Mouse (Mus musculus) kidney, embryonic 15.5 days (tissue): ENCODE data around the gene Atp6ap1. TPM values are rescaled to one million over a fixed set of nuclear protein-coding genes. Genes with fewer than 3 reads are reported as not detected.

Source experiments
- ATAC-seq: fragments of 200-750 bp; cut with Nextera tagmentation; replicated peaks from 2 replicates; pipeline ENCODE4 v1.8.0; 2017; ENCODE audit warnings: moderate TSS enrichment; ENCODE audit not compliant: low FRiP score
- H3K27ac ChIP-seq: fragments of 300-500 bp; sonication (generic); 2 replicates; pipeline ENCODE4 v1.5.1; 2015; ENCODE audit warnings: mild to moderate bottlenecking, inconsistent platforms
- H3K27me3 ChIP-seq: fragments of 300-500 bp; sonication (generic); 2 replicates; pipeline ENCODE4 v1.6.1; 2015; ENCODE audit warnings: inconsistent platforms
- H3K36me3 ChIP-seq: fragments of 300-500 bp; sonication (generic); 2 replicates; pipeline ENCODE4 v1.6.1; 2015; ENCODE audit warnings: inconsistent platforms
- H3K4me1 ChIP-seq: fragments of 300-500 bp; sonication (generic); 2 replicates; pipeline ENCODE4 v1.6.1; 2015; ENCODE audit warnings: inconsistent platforms
- H3K4me2 ChIP-seq: fragments of 300-500 bp; sonication (generic); 2 replicates; pipeline ENCODE4 v1.6.1; 2015; ENCODE audit warnings: moderate library complexity, mild to moderate bottlenecking, inconsistent platforms
- H3K4me3 ChIP-seq: fragments of 300-500 bp; sonication (generic); replicated peaks from 2 replicates; pipeline ENCODE4 v1.5.1; 2015; ENCODE audit warnings: mild to moderate bottlenecking, inconsistent platforms
- H3K9ac ChIP-seq: fragments of 300-500 bp; sonication (generic); 2 replicates; pipeline ENCODE4 v1.6.1; 2015; ENCODE audit warnings: mild to moderate bottlenecking, inconsistent platforms
- H3K9me3 ChIP-seq: fragments of 300-500 bp; sonication (generic); replicated peaks from 2 replicates; pipeline ENCODE4 v1.6.1; 2016; ENCODE audit warnings: inconsistent platforms
- WGBS: fragments of 180-500 bp; shearing (Covaris S2); methylation state at CpG from one replicate; pipeline ENCODE4 v1.1.7; 2015; ENCODE audit warnings: mixed read lengths; 5-methylcytosine and 5-hydroxymethylcytosine counted together
- microRNA-seq: library from miRNA; unstranded; fragments of <30 nt; microRNA quantifications from one replicate; pipeline ENCODE4, GENCODE M21; 2016
- polyA plus RNA-seq: library from polyadenylated mRNA; unstranded; fragments of >200 nt; fragmentation: Nextera tagmentation; extraction: Ambion mirVana; gene quantifications from 2 replicates; pipeline ENCODE4 v1.2.1, GENCODE M21; 2015

Gene Atp6ap1
- polyA plus RNA-seq, 1 experiment from 2014 or later: 137 TPM

DNA sequence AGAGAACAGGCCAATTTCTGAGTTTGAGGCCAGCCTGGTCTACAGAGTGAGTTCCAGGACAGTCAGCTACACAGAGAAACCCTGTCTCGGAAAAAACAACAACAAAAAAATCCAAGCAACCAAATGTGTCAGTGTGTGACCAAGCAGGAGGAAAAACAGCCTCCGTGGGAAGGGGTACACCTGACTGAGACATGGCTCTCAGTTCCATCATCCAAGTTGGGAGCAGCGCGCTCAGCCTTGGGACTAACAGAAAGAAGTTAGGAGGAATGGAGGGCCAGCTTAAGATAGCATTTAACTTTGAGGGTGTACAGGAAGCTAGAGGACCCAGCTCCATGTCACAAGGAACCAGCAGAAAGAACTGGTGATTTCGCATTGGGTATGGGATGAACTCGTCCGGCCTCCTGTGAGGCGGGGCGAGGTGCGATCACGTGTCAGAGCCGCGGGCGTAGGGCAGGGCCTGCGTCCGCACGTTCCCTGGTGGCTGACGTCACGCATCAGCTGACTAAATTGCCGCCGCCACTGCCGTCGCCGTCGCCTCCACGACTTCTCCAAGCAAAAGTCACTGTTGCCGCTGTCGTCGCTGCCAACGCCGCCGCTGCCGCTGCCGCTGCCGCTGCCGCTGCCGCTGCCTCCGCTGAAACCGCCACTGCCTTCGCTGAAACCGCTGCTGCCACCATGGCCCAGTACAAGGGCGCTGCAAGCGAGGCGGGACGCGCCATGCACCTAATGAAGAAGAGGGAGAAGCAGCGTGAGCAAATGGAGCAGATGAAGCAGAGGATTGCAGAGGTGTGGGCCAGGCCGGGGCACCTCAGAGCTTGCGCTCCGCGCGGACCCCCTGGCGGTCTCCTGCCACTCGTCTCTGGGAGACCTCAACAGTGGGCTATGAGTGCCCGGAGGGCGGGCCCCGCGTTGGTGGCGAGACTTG lies 15.9 kb downstream of the Atp6ap1 start, which contains the start of gene Fam50a:
Gene Fam50a, plus strand, starts transcription at position 494 of the 925 bp plus-strand sequence.
- no peaks in the 10 kb centered on the region for H3K27me3 ChIP-seq
- 20% methylated on average over 59 of the region's 59 CpGs for WGBS
- H3K27ac ChIP-seq: peak within 1 kb of the TSS; percentile 82
- H3K9ac ChIP-seq: peak within 1 kb of the TSS; percentile 78
- ATAC-seq: peak; percentile 98
- H3K4me3 ChIP-seq: peak within 1 kb of the TSS; percentile 68
- H3K36me3 ChIP-seq: peaks cover 39% of the 10 kb centered on the region
- peak within 1 kb of the TSS; percentile 74 for H3K4me2 ChIP-seq
- H3K4me1 ChIP-seq: peaks cover 8% of the 10 kb centered on the region; the same call in 1 of the 2 replicates
- no peaks in the 10 kb centered on the region for H3K9me3 ChIP-seq

DNA sequence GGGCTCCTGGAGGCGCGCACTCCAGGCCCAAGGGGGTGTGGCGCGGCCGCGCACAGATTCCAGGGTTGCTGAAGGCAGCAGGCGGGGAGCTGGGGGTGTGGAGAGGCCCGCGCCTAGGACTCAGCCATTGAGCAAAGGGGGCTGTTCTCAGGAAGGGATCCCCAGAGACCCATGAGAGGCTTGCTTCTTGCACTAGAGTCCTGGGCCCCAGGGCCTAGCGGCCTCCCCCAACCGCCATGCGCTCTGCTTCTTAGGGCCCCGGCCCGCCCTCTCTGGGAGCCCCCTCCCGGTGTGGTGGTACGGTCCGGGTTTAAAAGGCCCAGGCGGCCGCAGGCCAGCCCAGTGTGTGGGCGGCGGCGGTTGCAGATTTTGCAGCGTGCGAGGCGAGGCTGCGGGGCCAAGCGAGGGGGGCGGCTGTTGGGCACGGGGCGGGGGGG lies 31.8 kb downstream of the Atp6ap1 start, which contains the start of gene Plxna3:
Gene Plxna3, plus strand, starts transcription at position 342 of the 437 bp plus-strand sequence.
- peaks cover 5% of the 10 kb centered on the region; the same call in 1 of the 2 replicates for H3K36me3 ChIP-seq
- WGBS: 19% methylated on average over 30 of the region's 30 CpGs
- peak within 1 kb of the TSS; percentile 85 for H3K27ac ChIP-seq
- H3K4me3 ChIP-seq: peak within 1 kb of the TSS; percentile 50
- peak within 1 kb of the TSS; percentile 65 for H3K4me2 ChIP-seq
- no peaks in the 10 kb centered on the region for H3K9me3 ChIP-seq
- H3K27me3 ChIP-seq: no peaks in the 10 kb centered on the region
- ATAC-seq: peak; percentile 97
- H3K9ac ChIP-seq: peak within 1 kb of the TSS; percentile 57
- peaks cover 20% of the 10 kb centered on the region for H3K4me1 ChIP-seq

DNA sequence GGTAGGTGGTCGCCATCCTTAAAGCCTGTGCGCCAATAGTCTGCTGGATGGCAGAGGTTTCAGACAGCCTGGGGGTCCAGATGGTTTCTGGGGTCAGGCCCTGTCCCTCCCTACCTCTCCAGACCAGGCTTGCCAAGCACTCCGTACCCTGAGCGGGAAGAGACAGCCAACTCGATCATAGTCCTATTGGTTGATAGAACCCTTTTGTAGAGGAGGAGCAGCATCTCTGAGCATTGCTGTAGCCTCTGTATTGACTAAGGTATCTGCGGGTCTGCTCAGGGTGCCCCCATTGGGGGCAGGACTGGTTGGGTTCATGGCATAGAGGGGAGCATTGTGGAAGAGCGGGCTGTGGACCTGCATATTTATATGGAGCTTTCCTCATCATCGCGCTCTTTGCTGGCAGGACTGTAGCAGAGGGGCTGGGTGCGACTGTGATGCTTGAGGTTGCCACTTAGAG lies 32.3 kb downstream of the Atp6ap1 start:
- no peaks in the 10 kb centered on the region for H3K9me3 ChIP-seq
- H3K4me3 ChIP-seq: peak overlapping the region; percentile 50
- WGBS: 28% methylated on average over 10 of the region's 10 CpGs
- H3K9ac ChIP-seq: peak overlapping the region; percentile 57
- peak overlapping the region; percentile 65 for H3K4me2 ChIP-seq
- peaks cover 20% of the 10 kb centered on the region for H3K4me1 ChIP-seq
- peaks cover 7% of the 10 kb centered on the region; the same call in 1 of the 2 replicates for H3K36me3 ChIP-seq
- H3K27me3 ChIP-seq: no peaks in the 10 kb centered on the region
- ATAC-seq: no peak; the same call in none of the 2 replicates
- H3K27ac ChIP-seq: no peak overlapping the region

DNA sequence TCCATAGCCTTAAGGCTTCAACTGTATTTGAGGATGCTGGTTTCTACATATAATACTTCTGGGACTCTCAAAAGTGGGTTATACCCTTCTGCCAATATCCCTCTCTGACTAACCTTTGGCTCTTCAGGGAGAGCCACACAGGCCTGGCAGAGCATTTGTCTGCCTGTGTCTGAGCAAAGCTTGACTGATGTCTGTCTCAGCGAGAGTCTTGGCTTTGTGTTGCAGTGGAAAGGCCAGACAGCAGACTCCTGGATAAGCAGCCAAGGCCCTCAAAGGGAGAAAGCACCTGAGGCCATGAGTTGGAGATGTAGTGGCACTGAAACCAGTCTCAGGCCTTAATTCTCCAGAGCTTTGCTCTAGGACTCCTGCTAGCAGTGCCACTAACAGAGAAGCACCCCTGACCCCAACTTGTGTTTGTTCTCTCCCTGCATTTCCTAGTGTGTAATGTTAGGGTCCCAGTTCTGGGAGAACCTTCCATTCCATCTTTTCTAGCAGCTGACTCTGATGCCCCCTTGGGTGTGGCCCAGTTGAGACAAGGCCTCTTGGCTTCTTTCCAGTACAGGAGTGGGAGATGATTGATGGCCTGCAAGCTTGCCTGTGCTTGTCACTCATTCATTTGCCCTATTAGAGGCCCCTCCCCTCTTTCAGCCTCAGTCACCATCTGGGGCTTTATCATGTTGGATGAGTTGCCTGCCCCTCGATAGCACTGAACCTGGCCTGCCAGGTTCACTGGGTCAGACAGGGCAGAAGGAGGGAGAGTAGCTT lies 33.5 kb downstream of the Atp6ap1 start:
- H3K4me3 ChIP-seq: peak overlapping the region; percentile 50
- peaks cover 17% of the 10 kb centered on the region; the same call in 1 of the 2 replicates for H3K36me3 ChIP-seq
- H3K4me2 ChIP-seq: peak overlapping the region; percentile 65
- no peaks in the 10 kb centered on the region for H3K27me3 ChIP-seq
- no peaks in the 10 kb centered on the region for H3K9me3 ChIP-seq
- no peak for ATAC-seq
- H3K4me1 ChIP-seq: peaks cover 20% of the 10 kb centered on the region
- H3K9ac ChIP-seq: no peak overlapping the region
- WGBS: 34% methylated on average over 2 of the region's 2 CpGs
- no peak overlapping the region for H3K27ac ChIP-seq

- Histone ChIP-seq H3K9me3 (no peaks in the 10 kb centered on the region), H3K4me3 (peak overlapping the region; percentile 50), H3K27ac (peak overlapping the region; percentile 45; the same call in 1 of the 2 replicates), H3K27me3 (no peaks in the 10 kb centered on the region), H3K36me3 (no peaks in the 10 kb centered on the region), H3K4me2 (peak overlapping the region; percentile 62), H3K4me1 (peaks cover 4% of the 10 kb centered on the region; the same call in 1 of the 2 replicates), H3K9ac (peak overlapping the region; percentile 52)
- ATAC-seq: peak; percentile 49
- 24% methylated on average over 13 of the region's 13 CpGs for WGBS
These were observed 56.0 kb downstream of the Atp6ap1 start for GRCm38 (mm10) chrX:74352645-74353466.

- ATAC-seq: peak; percentile 85
- H3K36me3 ChIP-seq: no peaks in the 10 kb centered on the region
These were observed 56.5 kb downstream of the Atp6ap1 start, which contains the start of gene Lage3 for GRCm38 (mm10) chrX:74353467-74353770. Gene Lage3 (minus strand): TSS chrX:74353618.

More at GRCm38 (mm10) chrX:74353467-74353770, 56.5 kb downstream of the Atp6ap1 start, which contains the start of gene Lage3:
- peak within 1 kb of the TSS; percentile 45; the same call in 1 of the 2 replicates for H3K27ac ChIP-seq
- H3K27me3 ChIP-seq: no peaks in the 10 kb centered on the region
- peak within 1 kb of the TSS; percentile 50 for H3K4me3 ChIP-seq
- peak within 1 kb of the TSS; percentile 52 for H3K9ac ChIP-seq
- WGBS: 28% methylated on average over 8 of the region's 22 CpGs
- H3K4me1 ChIP-seq: peaks cover 4% of the 10 kb centered on the region; the same call in 1 of the 2 replicates
- peak within 1 kb of the TSS; percentile 62 for H3K4me2 ChIP-seq
- H3K9me3 ChIP-seq: no peaks in the 10 kb centered on the region

Small RNA genes lying within 50 kb of the gene (microRNA-seq; reads per million reads assigned to microRNA genes)
- gene Mir7091: not detected
- gene Mir7092: not detected

Other genes starting within 250 kb of the Atp6ap1 start
- not detected in 2 replicates for gene Opn1mw, start 169.6 kb upstream of the Atp6ap1 start, polyA plus RNA-seq
- gene Mecp2, start 161.7 kb upstream of the Atp6ap1 start, polyA plus RNA-seq: 11.2 and 12.1 TPM in 2 replicates
- gene Tex28, start 129.3 kb upstream of the Atp6ap1 start, polyA plus RNA-seq: not detected in 2 replicates
- 0.06 and 0.14 TPM in 2 replicates for gene Tktl1, start 119.8 kb upstream of the Atp6ap1 start, polyA plus RNA-seq
- gene Flna, start 47.3 kb upstream of the Atp6ap1 start, polyA plus RNA-seq: 243 and 308 TPM in 2 replicates
- 27.9 and 30.9 TPM in 2 replicates for gene Emd, start 42.4 kb upstream of the Atp6ap1 start, polyA plus RNA-seq
- gene Rpl10, start 26.3 kb upstream of the Atp6ap1 start, polyA plus RNA-seq: 796 and 801 TPM in 2 replicates
- 88.2 and 91.1 TPM in 2 replicates for gene Taz, start 15.2 kb upstream of the Atp6ap1 start, polyA plus RNA-seq
- 12.8 and 13.0 TPM in 2 replicates for gene Dnase1l1, start 14.8 kb upstream of the Atp6ap1 start, polyA plus RNA-seq
- gene Gdi1, start 7.9 kb downstream of the Atp6ap1 start, polyA plus RNA-seq: 191 and 221 TPM in 2 replicates
- 67.0 and 67.1 TPM in 2 replicates for gene Fam50a, start 15.9 kb downstream of the Atp6ap1 start, polyA plus RNA-seq
- gene Plxna3, start 32.0 kb downstream of the Atp6ap1 start, polyA plus RNA-seq: 11.4 and 17.0 TPM in 2 replicates
- gene Lage3, start 56.5 kb downstream of the Atp6ap1 start, polyA plus RNA-seq: 123 and 126 TPM in 2 replicates
- gene Ubl4a, start 76.1 kb downstream of the Atp6ap1 start, polyA plus RNA-seq: 68.4 and 76.0 TPM in 2 replicates
- 19.7 and 22.1 TPM in 2 replicates for gene Slc10a3, start 76.3 kb downstream of the Atp6ap1 start, polyA plus RNA-seq
- 38.9 and 40.2 TPM in 2 replicates for gene Fam3a, start 96.2 kb downstream of the Atp6ap1 start, polyA plus RNA-seq
- gene Ikbkg, start 96.2 kb downstream of the Atp6ap1 start, polyA plus RNA-seq: 19.9 and 21.0 TPM in 2 replicates
- gene G6pdx, start 132.1 kb downstream of the Atp6ap1 start, polyA plus RNA-seq: 45.7 and 49.2 TPM in 2 replicates
- gene Gm6880, start 184.3 kb downstream of the Atp6ap1 start, polyA plus RNA-seq: not detected in 2 replicates